Mouse (Mus musculus) embryonic facial prominence, embryonic 15.5 days (tissue): ENCODE results near the gene Fam189a2. TPM values are rescaled to one million over a fixed set of nuclear protein-coding genes. Genes with fewer than 3 reads are reported as not detected.

Experiments used
- ATAC-seq: fragments of 200-750 bp; cut with Nextera tagmentation; 2 replicates; pipeline ENCODE4 v1.8.0; 2017; ENCODE audit warnings: low read depth, moderate TSS enrichment; ENCODE audit not compliant: insufficient number of reproducible peaks, low FRiP score, low TSS enrichment
- H3K27ac ChIP-seq: fragments of 300-500 bp; sonication (generic); replicated peaks from 2 replicates; pipeline ENCODE4 v1.5.1; 2015; ENCODE audit warnings: mild to moderate bottlenecking, inconsistent platforms
- H3K27me3 ChIP-seq: fragments of 300-500 bp; sonication (generic); 2 replicates; pipeline ENCODE4 v1.6.1; 2015; ENCODE audit warnings: inconsistent platforms
- H3K36me3 ChIP-seq: fragments of 300-500 bp; sonication (generic); 2 replicates; pipeline ENCODE4 v1.6.1; 2015; ENCODE audit warnings: mild to moderate bottlenecking, inconsistent platforms
- H3K4me1 ChIP-seq: fragments of 300-500 bp; sonication (generic); 2 replicates; pipeline ENCODE4 v1.6.1; 2015; ENCODE audit warnings: inconsistent platforms
- H3K4me2 ChIP-seq: fragments of 300-500 bp; sonication (generic); replicated peaks from 2 replicates; pipeline ENCODE4 v1.6.1; 2015; ENCODE audit warnings: mild to moderate bottlenecking, inconsistent platforms
- H3K4me3 ChIP-seq: fragments of 300-500 bp; sonication (generic); replicated peaks from 2 replicates; pipeline ENCODE4 v1.5.1; 2015; ENCODE audit warnings: mild to moderate bottlenecking, inconsistent platforms
- H3K9ac ChIP-seq: fragments of 300-500 bp; sonication (generic); 2 replicates; pipeline ENCODE4 v1.6.1; 2015; ENCODE audit warnings: inconsistent platforms
- H3K9me3 ChIP-seq: fragments of 300-500 bp; sonication (generic); replicated peaks from 2 replicates; pipeline ENCODE4 v1.6.1; 2016; ENCODE audit warnings: inconsistent platforms
- WGBS: fragments of 180-500 bp; shearing (Covaris S2); methylation state at CpG from one replicate; pipeline ENCODE4 v1.1.7; 2015; 5-methylcytosine and 5-hydroxymethylcytosine counted together
- polyA plus RNA-seq: library from polyadenylated mRNA; unstranded; fragments of >200 nt; fragmentation: Nextera tagmentation; extraction: Ambion mirVana; gene quantifications from 2 replicates; pipeline ENCODE4 v1.2.1, GENCODE M21; 2015

Fam189a2 gene
- polyA plus RNA-seq, 1 experiment from 2014 or later: 0.52 TPM

DNA sequence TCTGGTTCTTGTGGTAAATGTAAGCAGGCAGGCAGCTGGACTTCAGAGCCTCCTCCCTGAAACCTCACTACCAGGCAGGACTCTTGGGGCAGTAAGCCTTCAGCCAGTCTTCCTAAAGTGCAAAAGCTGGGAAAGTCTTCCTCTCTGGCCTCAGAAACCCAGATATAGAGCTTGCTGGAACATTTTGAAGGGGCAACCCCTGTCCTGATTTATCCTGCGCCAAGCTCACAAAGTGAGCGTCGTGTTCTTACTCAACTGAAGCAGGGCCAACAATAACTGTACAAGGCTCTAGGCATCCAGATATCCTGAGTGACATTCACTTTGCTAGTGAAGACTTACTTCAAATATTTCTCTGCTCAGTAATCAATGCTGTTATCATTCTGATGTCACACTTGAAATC, 60.4 kb downstream of the Fam189a2 start:
- Histone ChIP-seq H3K9ac (no peak overlapping the region), H3K4me1 (peaks cover 31% of the 10 kb centered on the region), H3K36me3 (no peaks in the 10 kb centered on the region), H3K27ac (no peak overlapping the region), H3K9me3 (no peaks in the 10 kb centered on the region), H3K4me3 (no peak overlapping the region), H3K4me2 (no peak overlapping the region), H3K27me3 (no peaks in the 10 kb centered on the region)
- 83% methylated on average over 3 of the region's 3 CpGs for WGBS
- no peak for ATAC-seq

DNA sequence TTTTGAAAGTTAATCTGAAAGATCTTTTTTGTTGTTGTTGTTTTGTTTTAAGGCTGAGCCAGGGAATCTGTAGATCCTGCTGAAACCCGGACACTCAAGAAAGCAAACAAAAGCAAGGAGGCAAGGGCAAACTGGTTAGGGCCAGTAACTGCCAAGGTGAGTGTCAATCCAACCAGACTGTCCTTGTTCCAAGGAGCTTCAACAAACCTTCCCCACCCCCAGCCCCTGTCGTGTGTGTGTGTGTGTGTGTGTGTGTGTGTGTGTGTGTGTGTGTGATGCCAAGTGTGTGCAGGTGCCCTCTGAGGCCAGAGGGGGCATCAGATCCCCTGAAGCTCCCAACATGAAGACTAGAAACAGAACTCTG, 62.0 kb downstream of the Fam189a2 start:
- 79% methylated on average over 2 of the region's 2 CpGs for WGBS
- Histone ChIP-seq H3K27ac (no peak overlapping the region), H3K9me3 (no peaks in the 10 kb centered on the region)

DNA sequence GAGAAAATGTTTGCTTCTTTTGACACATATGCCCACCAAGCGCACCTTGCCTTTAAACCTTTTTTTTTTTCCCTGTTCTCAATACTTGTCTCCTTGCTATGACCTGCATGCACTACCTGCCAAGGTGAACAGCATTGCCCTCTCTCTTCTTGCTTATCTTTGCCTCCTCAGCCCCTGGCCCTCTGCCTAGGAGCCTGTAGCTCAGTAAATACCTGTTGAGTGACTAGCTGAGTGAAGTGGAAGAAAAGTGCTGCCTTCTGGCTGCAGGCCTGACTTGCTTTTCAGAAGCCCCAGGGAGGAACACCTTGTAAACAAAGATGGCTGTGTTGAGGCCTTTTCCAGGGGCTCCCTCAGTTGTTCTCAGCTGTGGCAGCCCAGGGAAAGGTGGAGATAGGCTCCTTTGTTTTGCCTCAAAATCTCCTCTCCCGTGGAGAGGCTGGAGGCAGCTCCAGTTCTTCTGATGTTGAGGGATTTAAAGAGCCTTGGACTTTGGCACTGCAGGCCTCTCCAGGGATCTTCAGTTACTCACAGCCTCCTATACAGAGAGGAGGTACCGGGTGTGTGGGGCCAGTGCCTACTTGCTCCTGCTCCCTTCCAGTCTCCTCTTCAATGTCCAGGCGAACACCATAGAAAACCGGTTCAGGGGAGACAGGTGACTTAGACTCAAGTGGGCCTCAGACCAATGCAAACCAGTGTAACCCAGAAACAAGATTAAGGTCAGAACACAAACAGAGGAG, 62.5 kb downstream of the Fam189a2 start:
- WGBS: 54% methylated on average over 5 of the region's 5 CpGs
- Histone ChIP-seq H3K27ac (no peak overlapping the region), H3K9ac (no peak overlapping the region), H3K27me3 (no peaks in the 10 kb centered on the region), H3K36me3 (no peaks in the 10 kb centered on the region), H3K4me3 (no peak overlapping the region), H3K9me3 (no peaks in the 10 kb centered on the region), H3K4me1 (peaks cover 28% of the 10 kb centered on the region), H3K4me2 (no peak overlapping the region)
- no peak for ATAC-seq

More for the DNA sequence above, 62.0 kb downstream of the Fam189a2 start:
- ATAC-seq: no peak
- Histone ChIP-seq H3K27me3 (no peaks in the 10 kb centered on the region), H3K4me1 (peaks cover 31% of the 10 kb centered on the region), H3K36me3 (no peaks in the 10 kb centered on the region), H3K4me2 (no peak overlapping the region), H3K9ac (no peak overlapping the region), H3K4me3 (no peak overlapping the region)

DNA sequence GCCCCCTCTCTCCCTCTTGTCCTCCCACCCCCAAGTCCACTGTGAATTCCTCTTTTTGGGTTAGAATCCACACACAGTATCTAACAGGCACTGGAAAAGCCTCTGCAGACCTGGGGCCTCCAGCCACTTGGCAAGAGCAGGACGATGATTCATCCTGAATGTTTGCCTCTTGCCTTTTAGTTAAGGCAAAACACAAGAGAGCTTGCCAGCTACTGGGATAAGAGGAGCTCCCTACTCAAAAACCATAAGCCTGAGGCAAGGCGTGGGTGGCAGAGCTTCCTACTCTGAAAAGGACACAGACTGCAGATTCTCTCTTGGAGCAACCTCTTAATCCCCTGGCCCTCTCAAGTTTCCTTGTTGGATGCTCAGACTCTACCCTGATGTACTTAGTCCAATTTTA, 63.7 kb downstream of the Fam189a2 start:
- WGBS: 28% methylated on average over 2 of the region's 2 CpGs
- H3K27me3 ChIP-seq: no peaks in the 10 kb centered on the region
- ATAC-seq: no peak; the same call in 1 of the 2 replicates
- H3K9me3 ChIP-seq: no peaks in the 10 kb centered on the region
- no peaks in the 10 kb centered on the region for H3K36me3 ChIP-seq
- H3K4me1 ChIP-seq: peaks cover 17% of the 10 kb centered on the region
- no peak overlapping the region for H3K9ac ChIP-seq
- no peak overlapping the region for H3K4me3 ChIP-seq
- peak overlapping the region; percentile 67 for H3K27ac ChIP-seq
- H3K4me2 ChIP-seq: no peak overlapping the region

DNA sequence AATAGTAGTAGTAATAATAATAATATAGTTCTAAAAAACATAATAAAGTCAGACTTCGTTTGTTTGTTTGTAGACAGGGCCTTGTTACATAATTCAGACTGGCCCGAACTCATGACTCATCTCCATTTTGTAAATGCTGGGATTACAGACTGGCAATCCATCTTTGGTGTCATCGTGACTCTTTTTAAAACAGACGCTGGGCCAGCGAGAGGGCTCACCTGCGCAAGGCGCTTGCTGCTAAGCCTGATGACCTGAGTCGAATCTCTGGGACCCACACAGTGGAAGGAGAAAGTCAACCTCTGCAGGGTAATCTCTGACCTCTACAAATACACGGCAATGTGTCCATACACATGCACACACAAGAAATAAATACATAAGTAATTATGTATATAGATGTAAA, 64.4 kb downstream of the Fam189a2 start:
- no peak overlapping the region for H3K4me2 ChIP-seq
- no peak overlapping the region for H3K27ac ChIP-seq
- H3K9me3 ChIP-seq: no peaks in the 10 kb centered on the region
- no peaks in the 10 kb centered on the region for H3K27me3 ChIP-seq
- H3K36me3 ChIP-seq: no peaks in the 10 kb centered on the region
- H3K4me3 ChIP-seq: no peak overlapping the region
- WGBS: 91% methylated on average over 9 of the region's 9 CpGs
- ATAC-seq: no peak
- peaks cover 19% of the 10 kb centered on the region for H3K4me1 ChIP-seq
- H3K9ac ChIP-seq: no peak overlapping the region

DNA sequence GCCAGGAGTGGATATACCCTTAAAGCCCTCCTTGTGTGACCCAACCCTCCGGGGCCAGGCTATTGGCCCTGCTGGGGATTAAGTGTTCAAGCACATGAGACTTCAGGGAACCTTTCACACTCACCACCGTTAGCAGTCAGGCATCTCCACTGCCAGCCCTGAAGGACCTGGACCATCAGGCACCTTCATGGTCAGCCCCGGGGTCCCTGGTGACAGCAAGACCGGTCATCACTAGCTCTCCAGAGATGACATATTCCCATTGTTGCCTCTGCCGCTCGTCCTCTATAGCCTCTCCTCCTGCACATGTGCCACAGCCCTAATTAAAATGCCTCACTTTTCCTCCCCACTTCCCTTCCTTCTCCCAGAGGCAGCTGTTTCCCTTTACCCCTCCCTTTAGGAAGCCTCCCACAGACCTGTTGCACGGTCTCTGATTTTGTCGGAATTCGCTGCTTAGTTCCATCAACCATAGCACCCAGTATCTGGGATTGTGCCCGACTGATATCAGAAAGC, 66.4 kb downstream of the Fam189a2 start:
- no peak overlapping the region for H3K4me3 ChIP-seq
- 56% methylated on average over 10 of the region's 10 CpGs for WGBS
- no peak overlapping the region for H3K4me2 ChIP-seq
- H3K9ac ChIP-seq: no peak overlapping the region
- H3K27ac ChIP-seq: no peak overlapping the region
- no peaks in the 10 kb centered on the region for H3K27me3 ChIP-seq
- H3K36me3 ChIP-seq: no peaks in the 10 kb centered on the region
- no peaks in the 10 kb centered on the region for H3K9me3 ChIP-seq
- H3K4me1 ChIP-seq: peaks cover 26% of the 10 kb centered on the region
- ATAC-seq: no peak

GRCm38 (mm10) chr19:23961516-23961915, 69.3 kb downstream of the Fam189a2 start:
- ATAC-seq: no peak; the same call in 1 of the 2 replicates
- no peak overlapping the region for H3K4me3 ChIP-seq
- H3K27me3 ChIP-seq: no peaks in the 10 kb centered on the region
- H3K36me3 ChIP-seq: no peaks in the 10 kb centered on the region
- H3K27ac ChIP-seq: no peak overlapping the region
- H3K4me1 ChIP-seq: peaks cover 11% of the 10 kb centered on the region
- H3K4me2 ChIP-seq: no peak overlapping the region
- H3K9ac ChIP-seq: no peak overlapping the region
- WGBS: 2% methylated on average over 8 of the region's 8 CpGs
- no peaks in the 10 kb centered on the region for H3K9me3 ChIP-seq

- Histone ChIP-seq H3K9ac (no peak overlapping the region), H3K36me3 (no peaks in the 10 kb centered on the region), H3K27ac (no peak overlapping the region), H3K4me2 (no peak overlapping the region), H3K9me3 (no peaks in the 10 kb centered on the region), H3K27me3 (no peaks in the 10 kb centered on the region), H3K4me3 (no peak overlapping the region), H3K4me1 (peaks cover 11% of the 10 kb centered on the region)
- WGBS: 74% methylated on average over 6 of the region's 6 CpGs
- ATAC-seq: no peak
These were observed 69.9 kb downstream of the Fam189a2 start for GRCm38 (mm10) chr19:23960831-23961447.

DNA sequence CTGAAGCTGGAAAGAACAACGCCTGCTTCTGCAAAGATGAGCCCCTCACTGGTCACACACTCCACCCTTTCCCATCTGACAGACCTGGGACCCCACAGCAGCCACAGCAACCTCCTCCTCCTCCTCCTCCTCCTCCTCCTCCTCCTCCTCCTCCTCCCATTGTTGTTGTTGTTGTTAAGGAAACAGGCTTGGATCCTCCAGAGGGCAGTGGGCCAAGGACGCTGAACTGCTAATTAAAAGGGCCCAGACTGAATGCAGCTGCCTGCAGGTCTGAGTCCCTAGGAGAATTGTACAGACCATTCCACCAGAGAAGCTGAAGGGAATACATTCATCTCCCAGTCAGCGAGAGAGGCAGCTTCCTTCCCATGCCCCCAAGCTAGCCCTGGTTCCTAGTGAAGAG, 70.5 kb downstream of the Fam189a2 start:
- H3K4me3 ChIP-seq: no peak overlapping the region
- H3K4me2 ChIP-seq: no peak overlapping the region
- peaks cover 11% of the 10 kb centered on the region for H3K4me1 ChIP-seq
- no peak overlapping the region for H3K9ac ChIP-seq
- H3K9me3 ChIP-seq: no peaks in the 10 kb centered on the region
- no peaks in the 10 kb centered on the region for H3K36me3 ChIP-seq
- ATAC-seq: no peak
- no peaks in the 10 kb centered on the region for H3K27me3 ChIP-seq
- no peak overlapping the region for H3K27ac ChIP-seq
- 53% methylated on average over 3 of the region's 3 CpGs for WGBS

- Histone ChIP-seq H3K9ac (no peak overlapping the region), H3K27ac (no peak overlapping the region), H3K36me3 (no peaks in the 10 kb centered on the region), H3K4me3 (no peak overlapping the region), H3K9me3 (no peaks in the 10 kb centered on the region), H3K4me2 (no peak overlapping the region), H3K27me3 (no peaks in the 10 kb centered on the region), H3K4me1 (peaks cover 11% of the 10 kb centered on the region)
- ATAC-seq: peak; percentile 31; the same call in 1 of the 2 replicates
- WGBS: 58% methylated on average over 7 of the region's 7 CpGs
These were observed 70.9 kb downstream of the Fam189a2 start for GRCm38 (mm10) chr19:23959870-23960269.

GRCm38 (mm10) chr19:23958925-23959324, 71.9 kb downstream of the Fam189a2 start:
- H3K4me1 ChIP-seq: peaks cover 11% of the 10 kb centered on the region
- no peaks in the 10 kb centered on the region for H3K9me3 ChIP-seq
- 0 out of 2 replicates have a peak, but pooled peaks have one; percentile 34 for ATAC-seq

More at GRCm38 (mm10) chr19:23958925-23959324, 71.9 kb downstream of the Fam189a2 start:
- no peak overlapping the region for H3K9ac ChIP-seq
- 18% methylated on average over 6 of the region's 6 CpGs for WGBS
- H3K4me2 ChIP-seq: no peak overlapping the region
- no peak overlapping the region for H3K4me3 ChIP-seq
- H3K27me3 ChIP-seq: no peaks in the 10 kb centered on the region
- no peak overlapping the region for H3K27ac ChIP-seq
- H3K36me3 ChIP-seq: no peaks in the 10 kb centered on the region
